Mouse (Mus musculus) midbrain, postnatal 0 days (tissue): ENCODE results near the gene Ppm1f. TPM values are rescaled to one million over a fixed set of nuclear protein-coding genes. Genes with fewer than 3 reads are reported as not detected.

ENCODE experiments used
- ATAC-seq: fragments of 200-750 bp; cut with Nextera tagmentation; 2 replicates; pipeline ENCODE4 v1.8.0; 2017; ENCODE audit warnings: moderate number of reproducible peaks, mild to moderate bottlenecking, moderate TSS enrichment, moderate library complexity; ENCODE audit not compliant: low FRiP score
- DNase-seq: peaks from one replicate; pipeline ENCODE4 v3.0.0-alpha.2; 2015; ENCODE audit warnings: low spot score
- H3K27ac ChIP-seq: fragments of 300-500 bp; sonication (generic); 2 replicates; pipeline ENCODE4 v1.5.1; 2014; ENCODE audit warnings: low read depth, mild to moderate bottlenecking, low read length, mixed read lengths
- H3K27me3 ChIP-seq: fragments of 300-500 bp; sonication (generic); 2 replicates; pipeline ENCODE4 v1.6.1; 2014; ENCODE audit warnings: low read length, control low read depth, mixed read lengths; ENCODE audit not compliant: insufficient read depth
- H3K36me3 ChIP-seq: fragments of 300-500 bp; sonication (generic); 2 replicates; pipeline ENCODE4 v1.6.1; 2014; ENCODE audit warnings: low read length, control low read depth, mixed read lengths; ENCODE audit not compliant: insufficient read depth
- H3K4me1 ChIP-seq: fragments of 300-500 bp; sonication (generic); 2 replicates; pipeline ENCODE4 v1.6.1; 2014; ENCODE audit warnings: mild to moderate bottlenecking, control low read depth, antibody characterized with exemption, low read length, mixed read lengths; ENCODE audit not compliant: insufficient read depth
- H3K4me2 ChIP-seq: fragments of 300-500 bp; sonication (generic); 2 replicates; pipeline ENCODE4 v1.6.1; 2014; ENCODE audit warnings: low read depth, mild to moderate bottlenecking, low read length, mixed read lengths; ENCODE audit not compliant: poor library complexity, severe bottlenecking
- H3K4me3 ChIP-seq: fragments of 300-500 bp; sonication (generic); 2 replicates; pipeline ENCODE4 v1.5.1; 2014; ENCODE audit warnings: low read depth, mild to moderate bottlenecking, low read length, moderate library complexity
- H3K9ac ChIP-seq: fragments of 300-500 bp; sonication (generic); replicated peaks from 2 replicates; pipeline ENCODE4 v1.6.1; 2014; ENCODE audit warnings: mild to moderate bottlenecking, low read length, moderate library complexity, mixed read lengths; ENCODE audit not compliant: poor library complexity, severe bottlenecking
- H3K9me3 ChIP-seq: fragments of 300-500 bp; sonication (generic); 2 replicates; pipeline ENCODE4 v1.6.1; 2016; ENCODE audit warnings: low read length, control low read depth
- CTCF ChIP-seq: IDR thresholded peaks from 2 replicates; pipeline ENCODE4 v1.5.1; 2016; ENCODE audit warnings: antibody characterized with exemption, mild to moderate bottlenecking
- WGBS: fragments of 180-500 bp; shearing (Covaris S2); extraction: QIAGEN DNeasy Blood & Tissue Kit; methylation state at CpG from one replicate; pipeline ENCODE4 v1.1.7; 2014; 5-methylcytosine and 5-hydroxymethylcytosine counted together
- polyA plus RNA-seq: library from polyadenylated mRNA; unstranded; fragments of >200 nt; fragmentation: Nextera tagmentation; extraction: Ambion mirVana; gene quantifications from 2 replicates; pipeline ENCODE4 v1.2.1, GENCODE M21; 2015
- total RNA-seq: library from RNA; depleted of rRNA; stranded (reverse); fragments of >200 nt; gene quantifications from 2 replicates; pipeline ENCODE4 v1.2.3, GENCODE M21; 2014

The Ppm1f gene
- total and polyA plus RNA-seq, 2 experiments from 2014 or later = 12.4 to 33.0 TPM

GRCm38 (mm10) chr16:16870617-16871331 is 25.5 kb upstream of the Ppm1f start, which contains the start of the genes Top3b and Vpreb1:
Top3b (plus strand) TSS chr16:16870736.
Vpreb1 (minus strand) TSS chr16:16870843.
- Histone ChIP-seq H3K9ac (peak within 1 kb of the TSS; percentile 86), H3K27ac (peak within 1 kb of the TSS; percentile 91), H3K4me1 (peaks cover 2% of the 10 kb centered on the region; the same call in 1 of the 2 replicates), H3K36me3 (no peaks in the 10 kb centered on the region), H3K27me3 (no peaks in the 10 kb centered on the region), H3K4me3 (peak within 1 kb of the TSS; percentile 77), H3K4me2 (peak within 1 kb of the TSS; percentile 72), H3K9me3 (no peaks in the 10 kb centered on the region)
- peak; percentile 96 for DNase-seq
- peak; percentile 96 for ATAC-seq
- under 1% methylated on average over 49 of the region's 49 CpGs for WGBS
- TF ChIP-seq CTCF = peak; percentile 65

- DNase-seq (no peak), ATAC-seq (no peak)
- no peaks in the 10 kb centered on the region for H3K27me3 ChIP-seq
- H3K9ac ChIP-seq = no peak overlapping the region
- H3K4me1 ChIP-seq = no peaks in the 10 kb centered on the region
- no peak overlapping the region for H3K4me2 ChIP-seq
- no peak for TF ChIP-seq CTCF
- WGBS = 95% methylated on average over 5 of the region's 5 CpGs
- no peak overlapping the region for H3K4me3 ChIP-seq
- H3K27ac ChIP-seq = no peak overlapping the region
- H3K36me3 ChIP-seq = peaks cover 53% of the 10 kb centered on the region
- no peaks in the 10 kb centered on the region for H3K9me3 ChIP-seq
Measured at GRCm38 (mm10) chr16:16879025-16879424, 17.2 kb upstream of the Ppm1f start.

GRCm38 (mm10) chr16:16888341-16888740 is 7.9 kb upstream of the Ppm1f start:
- Histone ChIP-seq H3K27ac (no peak overlapping the region), H3K9ac (no peak overlapping the region), H3K27me3 (no peaks in the 10 kb centered on the region), H3K4me3 (no peak overlapping the region), H3K4me1 (no peaks in the 10 kb centered on the region), H3K9me3 (no peaks in the 10 kb centered on the region), H3K36me3 (peaks cover 94% of the 10 kb centered on the region), H3K4me2 (no peak overlapping the region)
- 100% methylated on average over 1 of the region's 1 CpGs for WGBS
- TF ChIP-seq CTCF = no peak
- ATAC-seq (no peak), DNase-seq (no peak)

- ATAC-seq = no peak
Measured at GRCm38 (mm10) chr16:16892366-16892765, 3.9 kb upstream of the Ppm1f start.

DNA sequence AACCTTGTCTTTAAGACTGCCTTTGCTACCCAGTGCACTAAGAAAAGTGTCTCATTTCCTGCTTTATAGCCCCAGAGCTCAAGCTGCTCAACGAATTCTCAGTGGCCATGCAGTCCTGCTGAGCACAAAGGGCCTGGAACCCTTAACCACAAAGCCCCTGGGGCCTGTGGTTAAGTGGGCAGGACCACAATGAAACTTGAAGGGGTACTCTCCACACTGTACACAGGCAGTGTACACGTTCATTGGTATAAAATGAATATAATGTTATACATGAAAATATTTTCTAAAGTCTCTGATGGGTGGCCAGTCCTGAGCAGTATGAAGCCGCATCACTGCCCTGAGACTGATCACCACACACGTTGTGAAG is 271 bp upstream of the Ppm1f start:
- H3K36me3 ChIP-seq = peaks cover 19% of the 10 kb centered on the region; the same call in 1 of the 2 replicates
- DNase-seq (no peak), ATAC-seq (peak; percentile 62)
- no peaks in the 10 kb centered on the region for H3K9me3 ChIP-seq
- H3K4me1 ChIP-seq = peaks cover 7% of the 10 kb centered on the region; the same call in 1 of the 2 replicates
- 0 out of 2 replicates have a peak overlapping the region, but pooled peaks have one; percentile 85 for H3K4me2 ChIP-seq
- H3K4me3 ChIP-seq = peak overlapping the region; percentile 62; the same call in 1 of the 2 replicates
- 17% methylated on average over 4 of the region's 4 CpGs for WGBS
- 0 out of 2 replicates have a peak overlapping the region, but pooled peaks have one; percentile 79 for H3K9ac ChIP-seq
- peak overlapping the region; percentile 64 for H3K27ac ChIP-seq
- no peak for TF ChIP-seq CTCF
- H3K27me3 ChIP-seq = no peaks in the 10 kb centered on the region

More at GRCm38 (mm10) chr16:16892366-16892765, 3.9 kb upstream of the Ppm1f start:
- no peak overlapping the region for H3K9ac ChIP-seq
- no peak for DNase-seq
- 91% methylated on average over 7 of the region's 7 CpGs for WGBS
- no peak for TF ChIP-seq CTCF
- no peak overlapping the region for H3K4me2 ChIP-seq
- no peaks in the 10 kb centered on the region for H3K9me3 ChIP-seq
- peaks cover 56% of the 10 kb centered on the region for H3K36me3 ChIP-seq
- H3K4me1 ChIP-seq = no peaks in the 10 kb centered on the region
- H3K27ac ChIP-seq = no peak overlapping the region
- H3K4me3 ChIP-seq = no peak overlapping the region
- no peaks in the 10 kb centered on the region for H3K27me3 ChIP-seq

GRCm38 (mm10) chr16:16897056-16897584 is 851 bp downstream of the Ppm1f start:
- peak; percentile 6 for DNase-seq
- H3K27me3 ChIP-seq = no peaks in the 10 kb centered on the region

More at GRCm38 (mm10) chr16:16897056-16897584, 851 bp downstream of the Ppm1f start:
- Histone ChIP-seq H3K27ac (peak overlapping the region; percentile 64), H3K4me3 (peak overlapping the region; percentile 62), H3K9ac (peak overlapping the region; percentile 79), H3K9me3 (no peaks in the 10 kb centered on the region), H3K36me3 (peaks cover 9% of the 10 kb centered on the region; the same call in 1 of the 2 replicates), H3K4me2 (peak overlapping the region; percentile 85), H3K4me1 (peaks cover 7% of the 10 kb centered on the region; the same call in 1 of the 2 replicates)
- peak; percentile 24; the same call in 1 of the 2 replicates for ATAC-seq
- 19% methylated on average over 10 of the region's 10 CpGs for WGBS
- no peak for TF ChIP-seq CTCF
